Mouse (Mus musculus) liver, adult 2 months (tissue): Measurements from ENCODE around the gene Cd300ld4. TPM values are rescaled to one million over a fixed set of nuclear protein-coding genes. Genes with fewer than 3 reads are reported as not detected.
"Not testable (repeated sequence)": the region's sequence is repeated elsewhere in the genome, so short reads cannot be mapped to it uniquely, and the experiment has no call there.

Experiments
- DNase-seq: peaks from one replicate; pipeline ENCODE4 v3.0.0-alpha.2; 2011; ENCODE audit warnings: low read depth, low spot score; ENCODE audit errors: extremely low read depth
- H3K27ac ChIP-seq: fragments of 200-500 bp; replicated peaks from 2 replicates; pipeline ENCODE4 v1.5.1; 2012; ENCODE audit warnings: low read depth, mild to moderate bottlenecking, control low read depth, inconsistent platforms, low read length; ENCODE audit not compliant: insufficient read depth
- H3K27me3 ChIP-seq: fragments of 200-500 bp; 2 replicates; pipeline ENCODE4 v1.6.1; 2012; ENCODE audit warnings: mild to moderate bottlenecking, moderate library complexity, low read length, inconsistent platforms; ENCODE audit not compliant: control insufficient read depth, insufficient read depth
- H3K36me3 ChIP-seq: fragments of 200-500 bp; 2 replicates; pipeline ENCODE4 v1.6.1; 2012; ENCODE audit warnings: low read length, inconsistent platforms; ENCODE audit not compliant: control insufficient read depth, insufficient read depth
- H3K4me1 ChIP-seq: fragments of 200-500 bp; 2 replicates; pipeline ENCODE4 v1.6.1; 2011; ENCODE audit warnings: low read length; ENCODE audit not compliant: control insufficient read depth, insufficient read depth
- H3K4me3 ChIP-seq: fragments of 200-500 bp; 2 replicates; pipeline ENCODE4 v1.5.1; 2011; ENCODE audit warnings: low read depth, mild to moderate bottlenecking, control low read depth, low read length, moderate library complexity; ENCODE audit not compliant: insufficient read depth
- H3K79me2 ChIP-seq: fragments of 200-500 bp; 2 replicates; pipeline ENCODE4 v1.6.1; 2012; ENCODE audit warnings: inconsistent platforms, mild to moderate bottlenecking, low read length, moderate library complexity; ENCODE audit not compliant: control insufficient read depth, insufficient read depth
- H3K9ac ChIP-seq: fragments of 200-500 bp; 2 replicates; pipeline ENCODE4 v1.6.1; 2012; ENCODE audit warnings: low read depth, mild to moderate bottlenecking, control low read depth, inconsistent platforms, low read length
- CTCF ChIP-seq: fragments of 200-500 bp; IDR thresholded peaks from 2 replicates; pipeline ENCODE4 v1.5.1; 2011; ENCODE audit warnings: low read depth, low read length, control low read depth
- POLR2A ChIP-seq: fragments of 200-500 bp; IDR thresholded peaks from 2 replicates; pipeline ENCODE4 v1.6.1; 2011; ENCODE audit warnings: low read length, control low read depth; ENCODE audit not compliant: insufficient read depth; ENCODE audit errors: extremely low read depth
- WGBS: fragments of 180-500 bp; shearing (Covaris S2); methylation state at CpG from one replicate; pipeline ENCODE4 v1.1.7; 2018; 5-methylcytosine and 5-hydroxymethylcytosine counted together
- polyA plus RNA-seq: library from polyadenylated mRNA; depleted of rRNA; stranded (reverse); fragments of >200 nt; gene quantifications from 2 replicates; pipeline ENCODE4 v1.2.3, GENCODE M21; 2012
- total RNA-seq: library from RNA; depleted of rRNA; stranded (reverse); fragments of >200 nt; gene quantifications from 2 replicates; pipeline ENCODE4 v1.2.3, GENCODE M21; 2014

Cd300ld4 gene
- total and polyA plus RNA-seq, 2 experiments = not detected

DNA sequence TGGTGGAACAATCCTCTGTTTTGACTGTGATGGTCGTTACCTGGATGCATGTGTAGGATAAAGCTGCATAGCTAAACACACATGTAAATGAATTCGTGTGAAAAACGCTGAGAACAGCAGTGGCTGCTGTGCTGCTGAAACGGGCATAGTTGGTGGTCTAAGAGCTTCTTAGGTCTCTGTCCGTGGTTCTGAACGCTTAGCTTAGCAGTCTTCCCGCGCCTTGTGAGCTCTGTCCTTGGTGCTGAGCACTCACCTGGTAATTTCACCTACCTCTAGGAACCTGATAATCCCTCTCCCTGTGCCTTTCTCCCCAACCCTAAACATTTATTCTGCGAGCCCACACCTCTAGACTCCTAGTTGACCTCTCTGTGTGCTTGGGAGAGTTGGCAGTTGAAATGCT is 25.4 kb upstream of the Cd300ld4 start:
- no peaks in the 10 kb centered on the region for H3K4me1 ChIP-seq
- H3K9ac ChIP-seq = no peak overlapping the region
- no peak for DNase-seq
- no peaks in the 10 kb centered on the region for H3K79me2 ChIP-seq
- no peak overlapping the region for H3K4me3 ChIP-seq
- WGBS = 4% methylated on average over 9 of the region's 9 CpGs
- TF ChIP-seq CTCF (no peak), POLR2A (no peak)
- H3K27ac ChIP-seq = no peak overlapping the region
- H3K27me3 ChIP-seq = no peaks in the 10 kb centered on the region
- H3K36me3 ChIP-seq = no peaks in the 10 kb centered on the region

DNA sequence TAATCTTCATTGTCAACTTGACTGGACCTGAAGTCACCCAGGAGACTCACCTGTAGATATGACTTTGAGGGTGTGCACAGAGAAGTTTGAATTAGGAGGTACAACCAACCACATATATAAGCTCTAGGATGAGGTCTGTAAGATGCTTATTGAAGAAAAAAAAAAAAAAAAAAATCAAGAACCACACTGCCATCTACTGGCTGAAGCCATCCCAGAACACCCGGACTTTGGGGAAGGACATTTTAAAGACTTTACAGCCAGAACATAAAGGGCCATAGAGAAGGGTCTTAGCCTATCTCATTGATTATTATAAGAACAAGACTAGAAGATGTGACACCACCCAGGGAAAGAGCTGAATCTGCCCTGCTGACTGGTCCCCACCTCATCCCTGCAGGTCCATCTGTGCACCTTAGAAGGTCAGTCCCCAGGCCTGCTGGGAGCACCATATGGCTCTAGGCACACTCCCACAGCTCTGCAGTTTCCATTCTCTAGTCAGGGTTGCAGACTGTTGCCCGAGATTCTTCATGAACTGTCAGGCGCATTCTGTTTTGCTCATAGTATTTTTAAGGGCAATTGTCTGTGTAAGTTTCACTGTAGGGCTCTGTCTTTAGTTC is 22.6 kb upstream of the Cd300ld4 start:
- Histone ChIP-seq H3K27me3 (no peaks in the 10 kb centered on the region), H3K36me3 (no peaks in the 10 kb centered on the region), H3K79me2 (no peaks in the 10 kb centered on the region), H3K9ac (no peak overlapping the region), H3K4me1 (no peaks in the 10 kb centered on the region), H3K4me3 (no peak overlapping the region), H3K27ac (no peak overlapping the region)
- WGBS = 40% methylated on average over 3 of the region's 3 CpGs
- TF ChIP-seq POLR2A (no peak), CTCF (no peak)
- no peak for DNase-seq

DNA sequence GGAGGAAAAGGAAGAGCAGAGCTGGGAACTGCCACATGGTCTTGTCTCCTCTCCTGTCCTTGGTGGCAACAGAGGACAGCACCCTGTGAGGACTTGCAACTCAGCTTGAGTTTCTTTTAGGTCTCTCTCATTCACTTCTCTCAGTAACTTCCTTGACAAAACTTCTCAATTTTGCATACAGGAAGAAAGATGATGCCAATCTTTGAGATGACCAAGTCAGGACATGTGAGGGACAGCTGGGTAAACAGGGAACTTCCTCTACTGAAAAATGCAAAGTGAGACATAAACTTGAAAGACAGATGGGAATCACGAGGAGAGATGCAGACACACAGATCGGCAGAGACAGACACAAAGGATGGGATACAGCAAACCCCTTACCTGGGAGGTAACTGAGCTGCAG is 21.4 kb upstream of the Cd300ld4 start, which contains the start of gene Cd300ld3:
TSS of gene Cd300ld3 (minus strand) at position 151 of the 400 bp plus-strand sequence.
- 67% methylated on average over 2 of the region's 2 CpGs for WGBS
- no peaks in the 10 kb centered on the region for H3K36me3 ChIP-seq
- no peaks in the 10 kb centered on the region for H3K79me2 ChIP-seq
- no peaks in the 10 kb centered on the region for H3K4me1 ChIP-seq
- H3K4me3 ChIP-seq = no peak within 1 kb of the TSS
- H3K9ac ChIP-seq = no peak within 1 kb of the TSS
- H3K27me3 ChIP-seq = no peaks in the 10 kb centered on the region
- TF ChIP-seq CTCF = no peak
- no peak for TF ChIP-seq POLR2A
- H3K27ac ChIP-seq = no peak within 1 kb of the TSS
- DNase-seq = peak; percentile 39

DNA sequence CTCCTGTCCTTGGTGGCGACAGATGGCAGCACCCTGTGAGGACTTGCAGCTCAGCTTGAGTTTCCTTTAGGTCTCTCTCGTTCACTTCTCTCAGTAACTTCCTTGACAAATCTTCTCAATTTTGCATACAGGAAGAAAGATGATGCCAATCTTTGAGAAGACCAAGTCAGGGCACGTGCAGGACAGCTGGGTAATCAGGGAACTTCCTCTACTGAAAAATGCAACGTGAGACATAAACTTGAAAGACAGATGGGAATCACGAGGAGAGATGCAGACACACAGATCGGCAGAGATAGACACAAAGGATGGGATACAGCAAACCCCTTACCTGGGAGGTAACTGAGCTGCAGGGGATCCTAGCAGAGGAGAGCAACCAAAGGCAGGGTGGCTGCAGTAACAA is 10.9 kb upstream of the Cd300ld4 start, which contains the start of gene Cd300ld5:
TSS of gene Cd300ld5 (minus strand) at position 101 of the 400 bp plus-strand sequence.
- H3K79me2 ChIP-seq, H3K4me3 ChIP-seq, H3K36me3 ChIP-seq, H3K4me1 ChIP-seq, DNase-seq, H3K9ac ChIP-seq, H3K27me3 ChIP-seq, H3K27ac ChIP-seq: not testable (repeated sequence)
- WGBS = no CpG with 5 or more reads among the region's 6 CpGs

DNA sequence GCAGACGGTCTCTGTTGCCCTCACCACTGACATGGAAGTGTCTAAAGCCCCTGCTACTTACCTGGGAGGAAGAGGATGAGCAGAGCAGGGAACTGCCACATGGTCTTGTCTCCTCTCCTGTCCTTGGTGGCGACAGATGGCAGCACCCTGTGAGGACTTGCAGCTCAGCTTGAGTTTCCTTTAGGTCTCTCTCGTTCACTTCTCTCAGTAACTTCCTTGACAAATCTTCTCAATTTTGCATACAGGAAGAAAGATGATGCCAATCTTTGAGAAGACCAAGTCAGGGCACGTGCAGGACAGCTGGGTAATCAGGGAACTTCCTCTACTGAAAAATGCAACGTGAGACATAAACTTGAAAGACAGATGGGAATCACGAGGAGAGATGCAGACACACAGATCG is 10.7 kb downstream of the Cd300ld4 start, which contains the start of gene Cd300ld2:
TSS of gene Cd300ld2 (minus strand) at position 101 of the 400 bp plus-strand sequence.
- H3K27ac ChIP-seq = not testable (repeated sequence)

DNA sequence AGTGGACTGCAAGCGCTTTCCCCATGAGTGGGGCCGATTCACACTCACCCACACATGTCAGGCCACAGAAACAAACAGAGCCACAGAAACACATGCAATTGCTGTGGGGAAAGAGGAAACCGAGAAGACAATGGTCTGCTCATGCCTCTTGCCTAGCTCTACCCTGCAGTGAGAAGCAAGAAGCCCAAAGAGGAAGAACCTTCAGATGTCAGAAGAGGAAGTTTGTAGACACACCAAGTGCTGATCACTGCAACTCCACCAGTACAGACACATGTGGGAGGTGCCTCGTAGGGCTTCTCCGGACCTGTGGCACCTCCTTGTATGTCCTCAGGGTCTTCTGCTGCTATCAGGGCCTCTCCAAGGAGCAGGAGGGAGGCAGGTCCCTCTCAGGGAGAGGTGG is 22.7 kb downstream of the Cd300ld4 start:
- DNase-seq = peak; percentile 33
- Histone ChIP-seq H3K4me3 (no peak overlapping the region), H3K27me3 (no peaks in the 10 kb centered on the region), H3K4me1 (no peaks in the 10 kb centered on the region), H3K79me2 (no peaks in the 10 kb centered on the region), H3K36me3 (no peaks in the 10 kb centered on the region), H3K27ac (peak overlapping the region; percentile 51), H3K9ac (no peak overlapping the region)
- WGBS = 75% methylated on average over 5 of the region's 5 CpGs
- TF ChIP-seq POLR2A = no peak
- no peak for TF ChIP-seq CTCF

More for the DNA sequence above, 10.7 kb downstream of the Cd300ld4 start, which contains the start of gene Cd300ld2:
- not testable (repeated sequence) for H3K9ac ChIP-seq, H3K79me2 ChIP-seq, H3K36me3 ChIP-seq, H3K4me3 ChIP-seq, H3K27me3 ChIP-seq, DNase-seq, H3K4me1 ChIP-seq
- WGBS = no CpG with 5 or more reads among the region's 7 CpGs
